Mouse (Mus musculus): ENCODE data around the gene Lgals9. TPM values are rescaled to one million over a fixed set of nuclear protein-coding genes. Genes with fewer than 3 reads are reported as not detected.

The Lgals9 gene
- polyA plus RNA-seq, 1 experiment from 2014 or later, result 206 TPM

DNA sequence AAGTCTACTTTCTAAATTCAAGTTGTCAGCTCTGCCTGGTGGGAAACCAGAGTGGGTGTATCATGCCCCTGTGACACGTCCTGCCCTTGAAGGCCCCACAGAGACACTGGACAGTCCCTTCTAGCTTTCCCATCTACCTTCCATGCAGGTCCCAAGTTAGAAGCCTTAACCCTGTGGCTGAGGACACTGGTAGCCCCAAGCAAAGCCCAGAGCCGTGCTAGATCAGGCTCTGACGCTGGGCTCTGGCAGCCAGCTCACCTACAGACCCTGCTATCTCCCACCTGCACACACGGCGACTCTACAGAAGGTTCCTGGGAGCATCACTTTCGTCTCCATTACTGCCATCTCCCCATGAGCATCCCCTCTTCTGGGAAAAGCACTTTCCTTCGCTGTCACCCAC is 1.2 kb downstream of the Lgals9 start:
- H3K27me3 ChIP-seq (ENCODE audit: control insufficient read depth, insufficient read depth, low read depth, low read length), result no peaks in the 10 kb centered on the region
- H3K27ac ChIP-seq (ENCODE audit: low read length), result peak overlapping the region; percentile 89
- H3K9me3 ChIP-seq (replicated peaks; ENCODE audit: control insufficient read depth, low read length), result no peaks in the 10 kb centered on the region
- peak overlapping the region; percentile 62 for H3K4me3 ChIP-seq (ENCODE audit: low read depth, low read length)
- H3K36me3 ChIP-seq (ENCODE audit: control insufficient read depth, insufficient read depth), result no peaks in the 10 kb centered on the region
- ATAC-seq (ENCODE audit: low read depth), result no peak
- peak overlapping the region; percentile 62 for H3K9ac ChIP-seq (ENCODE audit: low read depth, low read length)
- 32% methylated on average over 7 of the region's 7 CpGs for WGBS (ENCODE audit: insufficient replicate concordance)
- H3K4me2 ChIP-seq (ENCODE audit: low read depth, low read length), result peak overlapping the region; percentile 56
- peaks cover 36% of the 10 kb centered on the region for H3K4me1 ChIP-seq (ENCODE audit: control insufficient read depth, low read depth, low read length)

DNA sequence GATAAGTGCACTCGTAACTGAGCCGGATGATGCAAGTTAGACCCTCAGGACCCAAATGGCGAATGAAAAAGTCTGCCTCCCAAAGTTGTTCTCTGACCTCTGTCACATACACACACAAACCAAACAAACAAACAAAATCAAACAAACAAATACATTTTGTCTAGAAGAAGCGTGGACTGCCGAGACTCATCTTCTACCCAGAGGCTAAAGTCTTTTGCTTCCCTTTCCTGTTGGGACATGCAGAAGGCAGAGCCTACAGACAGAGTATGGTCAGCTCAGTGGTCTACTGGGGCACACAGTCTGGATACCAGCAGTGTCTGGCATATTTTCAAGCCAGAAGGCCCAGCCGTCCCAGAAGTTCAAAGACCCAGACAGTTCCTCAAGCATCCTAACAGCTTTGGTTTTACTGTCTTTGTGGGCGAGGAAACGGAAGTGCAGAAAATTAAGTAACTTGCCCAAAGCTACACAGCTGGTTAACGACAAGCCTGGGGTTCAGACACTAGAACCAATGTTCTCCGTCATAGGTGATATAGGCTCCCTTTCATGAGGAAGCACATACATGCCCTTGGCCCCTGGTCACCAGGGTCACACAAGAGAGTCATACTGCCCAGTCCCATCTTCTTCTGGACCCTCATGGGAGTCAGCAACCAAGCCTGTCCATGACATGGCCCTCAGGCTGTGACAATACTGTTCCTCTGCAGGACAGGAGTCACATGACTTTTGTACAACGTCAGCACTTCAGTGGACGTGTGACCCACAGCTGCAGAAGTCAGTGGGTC is 2.0 kb downstream of the Lgals9 start:
- Histone ChIP-seq H3K27me3 (ENCODE audit: control insufficient read depth, insufficient read depth, low read depth, low read length) (no peaks in the 10 kb centered on the region), H3K27ac (ENCODE audit: low read length) (peak overlapping the region; percentile 89), H3K4me1 (ENCODE audit: control insufficient read depth, low read depth, low read length) (peaks cover 36% of the 10 kb centered on the region), H3K4me2 (ENCODE audit: low read depth, low read length) (peak overlapping the region; percentile 56), H3K9me3 (replicated peaks; ENCODE audit: control insufficient read depth, low read length) (no peaks in the 10 kb centered on the region), H3K9ac (ENCODE audit: low read depth, low read length) (peak overlapping the region; percentile 62), H3K4me3 (ENCODE audit: low read depth, low read length) (peak overlapping the region; percentile 62), H3K36me3 (ENCODE audit: control insufficient read depth, insufficient read depth) (no peaks in the 10 kb centered on the region)
- WGBS (ENCODE audit: insufficient replicate concordance), result 19% methylated on average over 12 of the region's 12 CpGs
- peak; percentile 22; the same call in 1 of the 2 replicates for ATAC-seq (ENCODE audit: low read depth)

DNA sequence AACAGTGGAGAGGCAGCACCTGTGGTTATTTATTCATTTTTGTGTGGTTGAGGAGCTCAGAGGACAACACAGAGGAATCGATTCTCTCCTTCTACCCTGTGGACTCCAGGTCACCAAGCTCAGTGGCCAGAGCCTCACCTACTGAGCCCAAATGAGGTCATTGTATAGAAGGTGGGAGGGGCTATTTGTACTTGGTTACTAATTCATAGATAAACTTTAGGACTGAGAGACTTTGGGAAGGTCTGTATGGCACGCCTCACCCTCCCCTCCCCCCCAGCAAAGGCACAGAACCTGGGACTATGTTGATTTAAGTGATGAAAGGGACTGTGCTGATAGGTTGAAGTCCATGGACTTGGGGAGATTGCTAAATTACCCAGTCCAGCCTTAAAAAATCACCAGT is 2.7 kb downstream of the Lgals9 start:
- no peak overlapping the region for H3K4me3 ChIP-seq (ENCODE audit: low read depth, low read length)

DNA sequence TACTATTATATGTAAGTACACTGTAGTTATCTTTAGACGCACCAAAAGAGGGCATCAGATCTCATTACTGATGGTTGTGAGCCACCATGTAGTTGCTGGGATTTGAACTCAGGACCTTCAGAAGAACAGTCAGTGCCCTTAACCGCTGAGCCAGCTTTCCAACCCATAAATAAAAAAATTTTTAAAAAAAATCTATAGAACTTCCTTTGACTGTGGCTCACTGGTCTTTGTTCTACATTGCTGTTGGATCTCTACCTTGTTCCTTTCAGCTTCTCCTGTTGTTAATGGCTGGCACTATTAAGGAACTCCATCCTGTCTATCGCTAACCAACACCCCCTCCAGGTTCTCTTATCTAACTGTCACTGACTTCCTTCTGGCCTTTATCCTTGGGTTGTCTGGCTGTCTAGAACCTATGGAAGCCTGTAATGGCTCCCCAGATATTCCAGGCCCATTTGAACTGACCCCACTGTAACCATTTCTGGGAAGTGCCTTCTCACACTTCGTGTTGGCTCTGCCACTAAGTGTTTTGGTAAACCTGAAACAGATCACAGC is 4.6 kb downstream of the Lgals9 start:
- Histone ChIP-seq H3K9me3 (replicated peaks; ENCODE audit: control insufficient read depth, low read length) (no peaks in the 10 kb centered on the region), H3K4me3 (ENCODE audit: low read depth, low read length) (no peak overlapping the region), H3K4me1 (ENCODE audit: control insufficient read depth, low read depth, low read length) (peaks cover 34% of the 10 kb centered on the region), H3K36me3 (ENCODE audit: control insufficient read depth, insufficient read depth) (peaks cover 2% of the 10 kb centered on the region), H3K4me2 (ENCODE audit: low read depth, low read length) (no peak overlapping the region), H3K27ac (ENCODE audit: low read length) (peak overlapping the region; percentile 63; the same call in 1 of the 2 replicates), H3K27me3 (ENCODE audit: control insufficient read depth, insufficient read depth, low read depth, low read length) (no peaks in the 10 kb centered on the region), H3K9ac (ENCODE audit: low read depth, low read length) (no peak overlapping the region)
- ATAC-seq (ENCODE audit: low read depth), result no peak
- WGBS (ENCODE audit: insufficient replicate concordance), result 34% methylated on average over 4 of the region's 4 CpGs

More for the DNA sequence above, 2.7 kb downstream of the Lgals9 start:
- 35% methylated on average over 2 of the region's 2 CpGs for WGBS (ENCODE audit: insufficient replicate concordance)
- peak overlapping the region; percentile 89 for H3K27ac ChIP-seq (ENCODE audit: low read length)
- ATAC-seq (ENCODE audit: low read depth), result peak; percentile 82
- H3K27me3 ChIP-seq (ENCODE audit: control insufficient read depth, insufficient read depth, low read depth, low read length), result no peaks in the 10 kb centered on the region
- no peak overlapping the region for H3K9ac ChIP-seq (ENCODE audit: low read depth, low read length)
- H3K36me3 ChIP-seq (ENCODE audit: control insufficient read depth, insufficient read depth), result no peaks in the 10 kb centered on the region
- H3K9me3 ChIP-seq (replicated peaks; ENCODE audit: control insufficient read depth, low read length), result no peaks in the 10 kb centered on the region
- H3K4me1 ChIP-seq (ENCODE audit: control insufficient read depth, low read depth, low read length), result peaks cover 36% of the 10 kb centered on the region
- peak overlapping the region; percentile 56 for H3K4me2 ChIP-seq (ENCODE audit: low read depth, low read length)

DNA sequence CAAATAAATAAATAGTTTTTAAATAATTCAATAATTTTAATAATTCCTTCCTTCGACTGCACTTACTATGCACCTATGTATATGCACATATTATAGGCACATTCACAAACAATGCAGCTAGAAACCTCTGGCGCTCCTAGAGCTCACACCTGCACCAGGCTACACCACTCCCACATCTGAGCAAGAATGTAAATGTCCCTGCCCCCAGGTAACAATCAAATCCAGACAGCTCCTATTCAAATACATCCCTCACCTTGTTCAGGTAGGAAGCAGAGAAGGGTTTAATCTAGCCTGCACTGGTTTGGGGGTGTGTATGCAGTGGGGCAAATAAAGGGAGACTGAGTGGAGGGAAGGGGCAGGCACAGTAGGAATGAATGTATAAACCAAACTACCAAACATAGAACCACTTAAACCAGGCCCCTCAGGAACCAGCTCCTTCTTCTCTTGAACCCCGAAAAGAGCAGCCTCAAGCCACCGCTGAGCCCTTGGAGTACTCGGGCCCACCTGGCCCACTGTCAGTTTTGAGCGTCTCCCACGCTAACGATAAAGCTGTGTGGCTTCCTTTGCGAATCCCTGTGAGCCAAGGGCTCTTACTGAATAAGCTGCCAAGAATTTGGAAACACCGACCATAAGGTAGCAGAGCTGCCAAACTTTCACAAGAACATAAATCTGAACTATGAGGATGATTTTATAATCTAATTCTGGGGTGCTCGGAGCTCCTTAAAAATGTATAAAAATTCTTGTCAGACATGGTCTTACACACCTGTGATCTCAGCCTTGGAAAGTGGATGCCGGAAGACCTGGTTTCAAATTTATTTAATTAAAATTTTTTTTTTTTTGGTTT is 6.3 kb downstream of the Lgals9 start:
- no peak overlapping the region for H3K27ac ChIP-seq (ENCODE audit: low read length)
- no peaks in the 10 kb centered on the region for H3K9me3 ChIP-seq (replicated peaks; ENCODE audit: control insufficient read depth, low read length)
- H3K4me1 ChIP-seq (ENCODE audit: control insufficient read depth, low read depth, low read length), result peaks cover 26% of the 10 kb centered on the region
- ATAC-seq (ENCODE audit: low read depth), result no peak
- no peak overlapping the region for H3K9ac ChIP-seq (ENCODE audit: low read depth, low read length)
- H3K4me2 ChIP-seq (ENCODE audit: low read depth, low read length), result no peak overlapping the region
- no peak overlapping the region for H3K4me3 ChIP-seq (ENCODE audit: low read depth, low read length)
- H3K27me3 ChIP-seq (ENCODE audit: control insufficient read depth, insufficient read depth, low read depth, low read length), result no peaks in the 10 kb centered on the region
- WGBS (ENCODE audit: insufficient replicate concordance), result 80% methylated on average over 12 of the region's 12 CpGs
- H3K36me3 ChIP-seq (ENCODE audit: control insufficient read depth, insufficient read depth), result peaks cover 2% of the 10 kb centered on the region

DNA sequence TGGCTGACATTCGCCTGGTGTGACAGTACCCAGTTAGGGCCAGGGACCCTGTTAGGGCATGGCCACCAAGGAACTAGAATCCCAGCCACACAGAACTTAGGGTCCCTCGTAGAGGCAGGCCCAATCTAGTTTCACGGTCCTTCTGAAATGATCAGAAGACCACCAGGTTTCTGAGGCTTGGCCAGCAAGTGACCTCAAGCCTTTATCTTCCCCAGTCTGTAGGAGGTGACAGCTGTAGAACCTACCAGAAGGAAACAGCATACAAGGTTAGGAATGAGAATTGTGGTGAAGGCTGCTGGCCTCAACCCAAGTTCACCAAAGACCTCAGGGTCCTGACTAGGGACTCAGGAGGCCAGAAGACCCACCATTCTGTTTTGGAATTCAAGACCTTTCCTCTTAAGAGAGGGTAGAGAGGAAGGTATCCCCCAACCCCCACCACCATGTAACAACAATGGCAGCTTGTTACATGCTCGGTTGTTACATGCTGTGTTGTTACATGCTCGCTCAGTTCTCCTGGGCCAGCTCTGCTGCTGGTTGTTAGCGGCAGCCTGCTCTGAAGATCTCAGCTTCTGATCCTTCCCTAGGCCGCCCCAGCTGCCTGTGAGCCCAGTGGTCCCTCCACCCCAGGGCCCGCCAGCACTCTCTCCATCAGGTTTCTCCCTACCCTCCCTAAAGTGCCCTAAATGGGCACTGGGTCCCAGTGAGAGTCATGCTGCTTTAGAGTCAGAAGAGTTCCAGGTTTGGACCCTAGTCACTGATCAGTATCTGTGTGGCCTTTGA is 7.8 kb downstream of the Lgals9 start:
- Histone ChIP-seq H3K9me3 (replicated peaks; ENCODE audit: control insufficient read depth, low read length) (no peaks in the 10 kb centered on the region), H3K27ac (ENCODE audit: low read length) (no peak overlapping the region), H3K4me2 (ENCODE audit: low read depth, low read length) (no peak overlapping the region), H3K4me3 (ENCODE audit: low read depth, low read length) (no peak overlapping the region), H3K36me3 (ENCODE audit: control insufficient read depth, insufficient read depth) (peaks cover 5% of the 10 kb centered on the region), H3K9ac (ENCODE audit: low read depth, low read length) (no peak overlapping the region), H3K4me1 (ENCODE audit: control insufficient read depth, low read depth, low read length) (peaks cover 20% of the 10 kb centered on the region), H3K27me3 (ENCODE audit: control insufficient read depth, insufficient read depth, low read depth, low read length) (no peaks in the 10 kb centered on the region)
- WGBS (ENCODE audit: insufficient replicate concordance), result 76% methylated on average over 8 of the region's 8 CpGs
- ATAC-seq (ENCODE audit: low read depth), result no peak

DNA sequence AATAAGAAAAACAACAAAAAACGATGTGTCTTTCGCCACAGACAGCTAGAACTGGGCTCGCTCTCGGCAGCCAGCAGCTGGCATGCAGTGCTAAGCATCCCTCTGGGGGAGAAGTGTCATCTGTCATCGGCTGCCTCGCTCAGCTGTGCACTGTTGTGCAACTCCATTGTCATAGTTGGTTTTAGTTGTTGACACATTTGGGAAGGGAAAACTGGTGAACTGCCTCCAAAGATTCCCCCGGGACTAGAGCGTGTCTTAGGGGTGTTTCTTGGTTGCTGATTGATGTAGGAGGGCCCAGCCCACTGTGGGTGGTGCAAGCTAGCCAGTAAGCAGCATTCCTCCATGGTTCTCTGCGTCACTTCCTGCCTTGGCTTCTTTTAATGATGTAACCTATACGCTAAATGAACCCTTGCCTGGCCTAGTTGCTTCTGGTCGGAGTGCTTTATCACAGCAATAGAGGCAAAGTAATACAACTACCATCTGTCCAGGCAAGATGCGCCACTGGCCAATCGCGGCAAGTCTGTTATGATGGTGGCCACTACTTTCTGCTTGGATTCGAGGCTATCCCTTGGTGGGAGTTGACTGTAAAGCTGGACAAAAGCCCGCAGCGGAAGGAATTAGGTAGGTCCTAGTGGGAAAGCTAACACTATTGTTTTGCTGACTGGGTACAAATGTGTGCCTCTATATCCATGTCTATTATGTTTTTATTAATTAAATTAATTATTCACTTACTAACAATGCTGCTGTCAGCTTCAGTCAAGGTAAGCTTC is 11.2 kb downstream of the Lgals9 start:
- Histone ChIP-seq H3K9ac (ENCODE audit: low read depth, low read length) (no peak overlapping the region), H3K4me1 (ENCODE audit: control insufficient read depth, low read depth, low read length) (peaks cover 10% of the 10 kb centered on the region), H3K4me3 (ENCODE audit: low read depth, low read length) (no peak overlapping the region), H3K4me2 (ENCODE audit: low read depth, low read length) (no peak overlapping the region), H3K27ac (ENCODE audit: low read length) (no peak overlapping the region), H3K27me3 (ENCODE audit: control insufficient read depth, insufficient read depth, low read depth, low read length) (no peaks in the 10 kb centered on the region), H3K9me3 (replicated peaks; ENCODE audit: control insufficient read depth, low read length) (no peaks in the 10 kb centered on the region), H3K36me3 (ENCODE audit: control insufficient read depth, insufficient read depth) (peaks cover 14% of the 10 kb centered on the region)
- 0 out of 2 replicates have a peak, but pooled peaks have one; percentile 41 for ATAC-seq (ENCODE audit: low read depth)
- WGBS (ENCODE audit: insufficient replicate concordance), result 71% methylated on average over 17 of the region's 17 CpGs

DNA sequence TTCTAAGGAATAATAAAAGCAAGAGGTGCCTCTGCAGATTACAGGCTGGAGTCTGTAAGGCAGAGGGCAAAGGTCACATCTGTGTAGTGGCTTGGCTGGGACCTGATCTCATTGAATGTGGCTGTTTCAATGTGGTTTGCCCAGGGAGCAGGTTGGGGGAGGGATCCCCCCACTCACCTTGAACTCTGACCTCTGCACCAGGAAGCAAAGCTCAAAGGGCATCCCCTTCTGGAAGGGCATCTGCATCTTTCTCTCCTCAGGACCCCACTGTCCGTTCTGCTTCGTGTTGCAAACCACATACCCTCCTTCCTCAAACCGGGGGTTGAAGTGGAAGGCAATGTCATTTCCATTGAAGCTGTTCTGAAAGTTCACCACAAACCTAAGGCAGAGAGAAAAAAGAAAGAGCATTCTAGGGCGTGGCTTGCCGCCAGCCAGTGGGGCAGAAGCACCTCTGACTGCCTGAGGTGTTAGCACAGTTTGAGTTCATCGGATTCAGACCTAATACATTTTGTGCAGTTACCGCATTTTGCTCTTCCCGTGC is 11.9 kb downstream of the Lgals9 start:
- Histone ChIP-seq H3K4me1 (ENCODE audit: control insufficient read depth, low read depth, low read length) (peaks cover 10% of the 10 kb centered on the region), H3K4me3 (ENCODE audit: low read depth, low read length) (no peak overlapping the region), H3K36me3 (ENCODE audit: control insufficient read depth, insufficient read depth) (peaks cover 14% of the 10 kb centered on the region), H3K9me3 (replicated peaks; ENCODE audit: control insufficient read depth, low read length) (no peaks in the 10 kb centered on the region), H3K9ac (ENCODE audit: low read depth, low read length) (no peak overlapping the region), H3K27me3 (ENCODE audit: control insufficient read depth, insufficient read depth, low read depth, low read length) (no peaks in the 10 kb centered on the region), H3K4me2 (ENCODE audit: low read depth, low read length) (no peak overlapping the region), H3K27ac (ENCODE audit: low read length) (no peak overlapping the region)
- ATAC-seq (ENCODE audit: low read depth), result no peak
- WGBS (ENCODE audit: insufficient replicate concordance), result 45% methylated on average over 8 of the region's 8 CpGs
